21 mouse cellular contexts compared by ENCODE assay signal in genomic region chr4:76660146-76660545, GRCm38 (mm10).
"Had no signal": no experiment of that assay in that cellular context is flagged by ENCODE, and none has a peak within 500 bp of the region (broad histone marks: within the 10 kb centered on the region; RNA-seq: fewer than 3 reads in every experiment).

No protein-coding gene starts in this region.

- H3K9me3 ChIP-seq: liver, embryonic 15.5 days; lung, embryonic 15.5 days; megakaryocyte, embryonic 14.5 days; midbrain, embryonic 10.5 days; midbrain, embryonic 12.5 days; neural tube, embryonic 13.5 days; neural tube, embryonic 15.5 days had no signal

- H3K4me2 ChIP-seq: liver, embryonic 15.5 days; lung, embryonic 15.5 days; midbrain, embryonic 12.5 days; neural tube, embryonic 13.5 days; neural tube, embryonic 15.5 days had no signal

- H3K9ac ChIP-seq: liver, embryonic 15.5 days; liver, postnatal 0 days; lung, embryonic 15.5 days; midbrain, embryonic 12.5 days; neural tube, embryonic 13.5 days; neural tube, embryonic 15.5 days had no signal

- H3K4me1 ChIP-seq: liver, embryonic 15.5 days; lung, embryonic 15.5 days; megakaryocyte, embryonic 14.5 days; midbrain, embryonic 10.5 days; midbrain, embryonic 12.5 days; neural tube, embryonic 13.5 days; neural tube, embryonic 15.5 days had no signal

- H3K27me3 ChIP-seq: liver, embryonic 15.5 days; megakaryocyte, embryonic 14.5 days; midbrain, embryonic 12.5 days; neural tube, embryonic 13.5 days; neural tube, embryonic 15.5 days had no signal

- DNase-seq: liver, postnatal 0 days; lung, postnatal 10 days; midbrain, embryonic 14.5 days; retina, postnatal 1 day; right cerebral cortex, adult 18-20 months; right cerebral cortex, postnatal 25 days; right cerebral cortex, postnatal 4 days; spleen, adult 18-20 months; thymus, adult 18-20 months; thymus, postnatal 14 days; thymus, postnatal 36 days had no signal

- ATAC-seq: liver, postnatal 0 days; midbrain, embryonic 16.5 days had no signal

- H3K4me3 ChIP-seq: liver, embryonic 15.5 days; lung, embryonic 15.5 days; megakaryocyte, embryonic 14.5 days; midbrain, embryonic 10.5 days; midbrain, embryonic 12.5 days; myocyte; neural tube, embryonic 13.5 days; neural tube, embryonic 15.5 days had no signal

- H3K27ac ChIP-seq: liver, embryonic 15.5 days; lung, embryonic 15.5 days; macrophage; midbrain, embryonic 10.5 days; midbrain, embryonic 12.5 days; neural tube, embryonic 13.5 days; neural tube, embryonic 15.5 days had no signal

- H3K36me3 ChIP-seq: liver, embryonic 15.5 days; lung, embryonic 15.5 days; midbrain, embryonic 10.5 days; midbrain, embryonic 12.5 days; neural tube, embryonic 13.5 days; neural tube, embryonic 15.5 days had no signal
